Mouse (Mus musculus) intestine, postnatal 0 days (tissue): ENCODE data around the gene Cd8a. TPM values are rescaled to one million over a fixed set of nuclear protein-coding genes. Genes with fewer than 3 reads are reported as not detected.

Experiments
- ATAC-seq: fragments of 200-750 bp; cut with Nextera tagmentation; 2 replicates; pipeline ENCODE4 v1.8.0; 2017; ENCODE audit warnings: mild to moderate bottlenecking, moderate TSS enrichment, moderate library complexity
- H3K27ac ChIP-seq: fragments of 300-500 bp; sonication (generic); 2 replicates; pipeline ENCODE4 v1.5.1; 2014; ENCODE audit warnings: mild to moderate bottlenecking, low read depth, low read length, moderate library complexity
- H3K27me3 ChIP-seq: fragments of 300-500 bp; sonication (generic); replicated peaks from 2 replicates; pipeline ENCODE4 v1.6.1; 2014; ENCODE audit warnings: low read length, mixed read lengths; ENCODE audit not compliant: control insufficient read depth, insufficient read depth
- H3K36me3 ChIP-seq: fragments of 300-500 bp; sonication (generic); 2 replicates; pipeline ENCODE4 v1.6.1; 2014; ENCODE audit warnings: mild to moderate bottlenecking, moderate library complexity; ENCODE audit not compliant: control insufficient read depth, insufficient read depth
- H3K4me1 ChIP-seq: fragments of 300-500 bp; sonication (generic); replicated peaks from 2 replicates; pipeline ENCODE4 v1.6.1; 2014; ENCODE audit warnings: antibody characterized with exemption, low read length, mixed read lengths; ENCODE audit not compliant: control insufficient read depth, insufficient read depth
- H3K4me2 ChIP-seq: fragments of 300-500 bp; sonication (generic); replicated peaks from 2 replicates; pipeline ENCODE4 v1.6.1; 2014; ENCODE audit warnings: low read depth, mild to moderate bottlenecking, moderate library complexity
- H3K4me3 ChIP-seq: fragments of 300-500 bp; sonication (generic); 2 replicates; pipeline ENCODE4 v1.5.1; 2014; ENCODE audit warnings: low read depth, low read length
- H3K9ac ChIP-seq: fragments of 300-500 bp; sonication (generic); 2 replicates; pipeline ENCODE4 v1.6.1; 2014; ENCODE audit warnings: mild to moderate bottlenecking, low read depth, low read length
- H3K9me3 ChIP-seq: fragments of 300-500 bp; sonication (generic); 2 replicates; pipeline ENCODE4 v1.6.1; 2016; ENCODE audit warnings: mixed run types; ENCODE audit not compliant: control insufficient read depth
- CTCF ChIP-seq: sonication (generic); IDR thresholded peaks from 2 replicates; pipeline ENCODE4 v1.5.1; 2016; ENCODE audit warnings: low read depth, mild to moderate bottlenecking, control low read depth, antibody characterized with exemption, moderate library complexity
- WGBS: fragments of 180-500 bp; shearing (Covaris S2); extraction: QIAGEN DNeasy Blood & Tissue Kit; methylation state at CpG from one replicate; pipeline ENCODE4 v1.1.7; 2014; 5-methylcytosine and 5-hydroxymethylcytosine counted together
- polyA plus RNA-seq: library from polyadenylated mRNA; unstranded; fragments of >200 nt; fragmentation: Nextera tagmentation; extraction: Ambion mirVana; gene quantifications from 2 replicates; pipeline ENCODE4 v1.2.1, GENCODE M21; 2015

Gene Cd8a
- polyA plus RNA-seq, 1 experiment from 2014 or later: 0.12 TPM

DNA sequence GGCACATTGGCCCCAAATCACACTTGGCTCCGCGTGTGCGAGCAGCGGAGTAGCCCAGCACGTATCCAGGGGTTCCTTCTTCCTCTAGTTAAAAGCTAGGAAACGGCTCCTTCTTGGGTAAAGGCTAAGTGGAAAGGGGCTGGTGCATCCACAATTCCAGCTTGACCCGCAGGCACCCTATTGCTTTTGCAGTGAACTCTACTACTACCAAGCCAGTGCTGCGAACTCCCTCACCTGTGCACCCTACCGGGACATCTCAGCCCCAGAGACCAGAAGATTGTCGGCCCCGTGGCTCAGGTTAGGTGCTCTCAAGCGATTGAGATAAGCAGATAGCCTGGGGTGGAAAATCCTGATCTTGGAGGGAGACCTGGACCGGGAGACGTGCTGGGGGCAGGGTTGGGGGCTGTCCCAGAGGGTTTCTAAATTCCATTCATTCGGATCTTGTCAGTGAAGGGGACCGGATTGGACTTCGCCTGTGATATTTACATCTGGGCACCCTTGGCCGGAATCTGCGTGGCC, 1.1 kb downstream of the Cd8a start:
- Histone ChIP-seq H3K4me1 (no peaks in the 10 kb centered on the region), H3K4me3 (no peak overlapping the region), H3K36me3 (no peaks in the 10 kb centered on the region), H3K27ac (no peak overlapping the region), H3K9me3 (no peaks in the 10 kb centered on the region), H3K27me3 (no peaks in the 10 kb centered on the region), H3K9ac (no peak overlapping the region), H3K4me2 (no peak overlapping the region)
- no peak for ATAC-seq
- WGBS: 89% methylated on average over 19 of the region's 19 CpGs
- no peak for TF ChIP-seq CTCF

DNA sequence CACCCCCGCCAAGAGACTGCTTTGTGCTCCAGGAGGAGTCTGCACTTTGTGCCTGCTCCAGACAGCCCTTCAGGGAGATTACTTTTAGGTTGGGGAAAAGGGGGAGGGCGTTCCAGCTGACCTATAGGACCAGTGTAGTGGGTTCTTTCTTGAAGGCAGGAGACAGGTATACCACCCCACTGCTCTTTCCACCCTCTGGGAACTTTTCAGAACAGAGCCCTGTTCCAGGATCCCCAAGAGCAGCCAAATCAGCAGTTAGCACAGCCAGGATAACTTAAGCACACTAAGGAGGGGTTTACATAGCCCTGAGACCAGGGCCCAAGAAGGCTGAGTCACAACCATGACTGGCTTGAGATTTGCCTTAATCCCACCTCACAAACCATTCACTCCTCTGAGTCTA, 1.7 kb downstream of the Cd8a start:
- no peaks in the 10 kb centered on the region for H3K4me1 ChIP-seq
- WGBS: 83% methylated on average over 2 of the region's 2 CpGs
- TF ChIP-seq CTCF: no peak
- no peaks in the 10 kb centered on the region for H3K9me3 ChIP-seq
- ATAC-seq: no peak
- no peak overlapping the region for H3K4me3 ChIP-seq
- H3K27ac ChIP-seq: no peak overlapping the region
- H3K9ac ChIP-seq: no peak overlapping the region
- no peak overlapping the region for H3K4me2 ChIP-seq
- H3K36me3 ChIP-seq: no peaks in the 10 kb centered on the region
- no peaks in the 10 kb centered on the region for H3K27me3 ChIP-seq

DNA sequence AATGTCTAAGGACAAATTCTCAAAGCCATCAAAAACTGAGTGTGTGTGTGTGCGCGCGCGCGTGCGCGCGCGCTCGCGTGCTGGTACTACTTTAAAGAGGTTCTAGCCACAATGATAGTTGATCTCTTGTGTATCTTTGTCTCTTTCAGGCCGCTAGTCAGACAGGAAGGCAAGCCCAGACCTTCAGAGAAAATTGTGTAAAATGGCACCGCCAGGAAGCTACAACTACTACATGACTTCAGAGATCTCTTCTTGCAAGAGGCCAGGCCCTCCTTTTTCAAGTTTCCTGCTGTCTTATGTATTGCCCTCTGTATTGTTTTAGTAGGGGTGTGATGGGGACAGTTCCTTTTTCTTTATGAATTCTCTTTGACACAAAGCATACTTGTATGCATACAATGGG, 3.5 kb downstream of the Cd8a start:
- no peak for TF ChIP-seq CTCF
- Histone ChIP-seq H3K4me3 (no peak overlapping the region), H3K9me3 (no peaks in the 10 kb centered on the region), H3K27me3 (no peaks in the 10 kb centered on the region), H3K9ac (no peak overlapping the region), H3K4me1 (no peaks in the 10 kb centered on the region), H3K4me2 (no peak overlapping the region), H3K36me3 (no peaks in the 10 kb centered on the region), H3K27ac (no peak overlapping the region)
- no peak for ATAC-seq
- WGBS: 95% methylated on average over 13 of the region's 13 CpGs

DNA sequence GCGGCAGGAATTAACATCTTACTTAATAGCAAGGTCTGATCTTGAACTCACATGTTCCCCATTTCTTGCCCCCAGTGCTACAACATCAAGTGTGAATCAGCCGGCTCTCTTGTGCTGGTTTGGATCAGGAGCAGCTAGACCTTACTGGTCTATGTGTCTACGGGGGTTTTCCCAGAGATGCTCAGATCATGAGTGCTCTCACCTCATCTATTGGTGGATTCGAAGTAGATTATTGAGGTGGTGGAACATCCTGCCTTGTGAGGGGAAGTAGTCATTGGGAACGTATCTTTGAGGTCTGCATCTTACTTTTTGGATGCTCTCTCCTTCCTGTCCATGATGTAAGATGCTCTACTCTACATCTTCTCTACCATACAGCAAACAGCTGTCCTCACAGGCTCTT, 8.4 kb downstream of the Cd8a start:
- H3K4me1 ChIP-seq: no peaks in the 10 kb centered on the region
- H3K9ac ChIP-seq: no peak overlapping the region
- H3K4me3 ChIP-seq: no peak overlapping the region
- H3K9me3 ChIP-seq: no peaks in the 10 kb centered on the region
- H3K27me3 ChIP-seq: no peaks in the 10 kb centered on the region
- no peak for TF ChIP-seq CTCF
- H3K4me2 ChIP-seq: no peak overlapping the region
- ATAC-seq: no peak
- WGBS: 87% methylated on average over 5 of the region's 5 CpGs
- no peak overlapping the region for H3K27ac ChIP-seq
- no peaks in the 10 kb centered on the region for H3K36me3 ChIP-seq

DNA sequence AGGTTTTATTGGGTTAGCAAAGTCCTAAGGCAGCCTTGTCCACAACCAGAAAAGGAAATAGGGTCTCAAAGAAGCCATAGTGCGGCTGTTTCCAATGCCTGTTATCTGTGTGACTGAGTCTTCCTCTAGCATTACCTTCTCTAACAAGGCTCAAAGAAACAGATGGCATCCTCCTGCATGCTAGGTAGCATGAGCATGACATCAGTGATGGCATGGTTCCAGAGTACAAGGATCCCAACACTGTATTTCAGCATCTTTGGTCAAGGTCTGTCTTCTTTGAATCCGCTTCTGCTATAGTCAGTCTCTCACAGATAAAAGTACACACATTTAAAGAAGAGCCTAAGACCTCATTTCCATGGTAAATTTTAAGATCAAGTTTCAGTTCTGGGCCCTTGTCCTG, 17.3 kb downstream of the Cd8a start:
- Histone ChIP-seq H3K9me3 (no peaks in the 10 kb centered on the region), H3K4me3 (no peak overlapping the region), H3K4me1 (no peaks in the 10 kb centered on the region), H3K36me3 (peaks cover 54% of the 10 kb centered on the region), H3K4me2 (no peak overlapping the region), H3K9ac (no peak overlapping the region), H3K27me3 (no peaks in the 10 kb centered on the region), H3K27ac (no peak overlapping the region)
- no peak for TF ChIP-seq CTCF
- no peak for ATAC-seq
- WGBS: 96% methylated on average over 2 of the region's 2 CpGs

DNA sequence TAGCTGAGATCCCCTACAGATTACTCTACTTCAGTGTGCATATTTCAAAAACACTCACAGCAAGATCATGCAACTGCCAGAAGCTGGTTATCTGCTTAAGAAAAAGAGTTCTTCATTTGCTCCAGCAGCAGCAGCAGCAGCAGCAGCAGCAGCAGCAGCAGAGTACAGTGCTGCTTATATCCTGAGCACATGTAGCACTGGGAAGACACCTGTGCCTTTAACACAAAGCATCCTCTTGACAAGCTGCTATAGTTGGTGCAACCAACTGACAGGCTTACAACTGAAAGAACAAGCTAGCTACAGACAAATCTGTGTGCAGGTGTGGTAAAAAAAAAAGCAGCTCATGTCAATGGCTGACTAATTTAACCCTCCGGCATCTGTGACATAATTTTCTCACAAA, 22.8 kb downstream of the Cd8a start:
- Histone ChIP-seq H3K4me1 (no peaks in the 10 kb centered on the region), H3K27ac (no peak overlapping the region), H3K4me2 (no peak overlapping the region), H3K4me3 (no peak overlapping the region), H3K9me3 (no peaks in the 10 kb centered on the region), H3K27me3 (no peaks in the 10 kb centered on the region), H3K9ac (no peak overlapping the region), H3K36me3 (peaks cover 65% of the 10 kb centered on the region)
- WGBS: 93% methylated on average over 1 of the region's 1 CpGs
- TF ChIP-seq CTCF: no peak
- no peak for ATAC-seq

DNA sequence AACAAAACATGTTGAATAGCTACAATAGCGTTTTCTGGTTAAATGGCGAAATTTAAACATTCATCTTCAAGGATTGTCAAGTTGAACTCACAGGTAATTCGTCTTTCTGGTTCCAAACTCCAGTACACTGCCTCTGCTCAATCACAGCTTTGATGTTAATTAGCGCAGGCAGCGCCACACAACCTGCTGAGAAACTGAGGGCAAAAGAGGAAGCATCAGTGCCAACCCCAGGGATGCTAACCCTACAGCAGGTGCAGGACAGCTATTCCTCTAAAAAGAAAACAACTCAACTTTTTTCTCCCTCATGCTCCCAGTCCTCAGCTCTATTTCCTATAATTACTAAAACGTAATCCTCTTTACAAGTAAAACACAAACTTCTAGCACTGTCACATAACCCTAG, 23.5 kb downstream of the Cd8a start:
- TF ChIP-seq CTCF: no peak
- no peak overlapping the region for H3K4me3 ChIP-seq
- H3K9ac ChIP-seq: no peak overlapping the region
- no peaks in the 10 kb centered on the region for H3K4me1 ChIP-seq
- no peaks in the 10 kb centered on the region for H3K27me3 ChIP-seq
- H3K4me2 ChIP-seq: no peak overlapping the region
- no peak overlapping the region for H3K27ac ChIP-seq
- no peaks in the 10 kb centered on the region for H3K9me3 ChIP-seq
- peaks cover 58% of the 10 kb centered on the region for H3K36me3 ChIP-seq
- 87% methylated on average over 6 of the region's 6 CpGs for WGBS
- no peak for ATAC-seq
